Mouse (Mus musculus) brain, adult 2 months (tissue): ENCODE measurements at regions not wholly inside any gene's neighbourhood (a gene's known extent, or its start where the extent isn't known, plus 50 kb on each side); places are given as distances from the start of the nearest gene placed in this dataset.

Experiments used
- DNase-seq: peaks from one replicate; pipeline ENCODE4 v3.0.0; 2011; ENCODE audit warnings: low read depth, low spot score

GRCm38 (mm10) chr12:69101965-69102364, 57.0 kb downstream of the Rps29 start:
- DNase-seq = no peak

- DNase-seq = no peak
These were observed 64.1 kb downstream of the Rps29 start for GRCm38 (mm10) chr12:69094856-69095255.

- peak; percentile 48 for DNase-seq
These were observed 65.8 kb downstream of the Rps29 start for GRCm38 (mm10) chr12:69093073-69093797.

GRCm38 (mm10) chr12:69087928-69088609, 70.9 kb downstream of the Rps29 start:
- DNase-seq = peak; percentile 83

GRCm38 (mm10) chr12:69085522-69086179, 73.3 kb downstream of the Rps29 start:
- DNase-seq = no peak

GRCm38 (mm10) chr12:69084656-69085055, 74.3 kb downstream of the Rps29 start:
- no peak for DNase-seq

- DNase-seq = no peak
These were observed 76.9 kb downstream of the Rps29 start for GRCm38 (mm10) chr12:69082051-69082450.

- no peak for DNase-seq
These were observed 119.4 kb downstream of the Rps29 start for GRCm38 (mm10) chr12:69039553-69039952.

- peak; percentile 6 for DNase-seq
These were observed 135.4 kb downstream of the Rps29 start for GRCm38 (mm10) chr12:69023594-69023993.

- no peak for DNase-seq
These were observed 142.2 kb downstream of the Rps29 start for GRCm38 (mm10) chr12:69016705-69017306.

- no peak for DNase-seq
These were observed 153.8 kb downstream of the Rps29 start for GRCm38 (mm10) chr12:69005141-69005540.

GRCm38 (mm10) chr12:69002106-69002505, 156.9 kb downstream of the Rps29 start:
- DNase-seq = peak; percentile 31

GRCm38 (mm10) chr12:68997259-68997658, 161.7 kb downstream of the Rps29 start:
- peak; percentile 82 for DNase-seq

- DNase-seq = peak; percentile 32
These were observed 162.2 kb downstream of the Rps29 start for GRCm38 (mm10) chr12:68996740-68997139.

- no peak for DNase-seq
These were observed 178.3 kb downstream of the Rps29 start for GRCm38 (mm10) chr12:68980640-68981039.

GRCm38 (mm10) chr12:68980173-68980572, 178.8 kb downstream of the Rps29 start:
- DNase-seq = no peak

GRCm38 (mm10) chr12:68979232-68979631, 179.8 kb downstream of the Rps29 start:
- DNase-seq = no peak

GRCm38 (mm10) chr12:68977276-68977675, 181.7 kb downstream of the Rps29 start:
- no peak for DNase-seq

GRCm38 (mm10) chr12:68947240-68947639, 211.7 kb downstream of the Rps29 start:
- no peak for DNase-seq

GRCm38 (mm10) chr12:68910590-68910989, 248.4 kb downstream of the Rps29 start:
- no peak for DNase-seq

GRCm38 (mm10) chr12:68904770-68905169, 254.2 kb downstream of the Rps29 start:
- no peak for DNase-seq

- no peak for DNase-seq
These were observed 269.8 kb downstream of the Rps29 start for GRCm38 (mm10) chr12:68889141-68889540.
